Comparison of ENCODE assay signal across 27 mouse cellular contexts in genomic region chr11:29684272-29684671, GRCm38 (mm10).
"Had no signal": no experiment of that assay in that cellular context is flagged by ENCODE, and none has a peak within 500 bp of the region (broad histone marks: within the 10 kb centered on the region; RNA-seq: fewer than 3 reads in every experiment).

No protein-coding gene starts in this region.

- H3K9ac ChIP-seq: heart, embryonic 13.5 days; heart, embryonic 15.5 days; hindbrain, embryonic 12.5 days; hindbrain, embryonic 14.5 days; intestine, embryonic 15.5 days; kidney, embryonic 15.5 days; limb, embryonic 13.5 days; limb, embryonic 15.5 days; liver, embryonic 12.5 days had no signal

- H3K27me3 ChIP-seq: heart, embryonic 13.5 days; heart, embryonic 15.5 days; hindbrain, embryonic 12.5 days; intestine, embryonic 15.5 days; kidney, embryonic 15.5 days; limb, embryonic 13.5 days; limb, embryonic 15.5 days; liver, embryonic 12.5 days had no signal

- H3K4me2 ChIP-seq: heart, embryonic 11.5 days; heart, embryonic 13.5 days; heart, embryonic 15.5 days; hindbrain, embryonic 12.5 days; hindbrain, embryonic 14.5 days; intestine, embryonic 15.5 days; kidney, embryonic 15.5 days; limb, embryonic 13.5 days; limb, embryonic 15.5 days; liver, embryonic 12.5 days had no signal

- H3K27ac ChIP-seq: heart, adult 2 months; heart, embryonic 13.5 days; heart, embryonic 15.5 days; hindbrain, embryonic 12.5 days; hindbrain, embryonic 14.5 days; intestine, embryonic 15.5 days; kidney, embryonic 15.5 days; kidney, postnatal 0 days; limb, embryonic 13.5 days; limb, embryonic 15.5 days; liver, embryonic 12.5 days had no signal

- DNase-seq: gastrocnemius, postnatal 14 days; gastrocnemius, postnatal 36 days; heart, adult 11 months; heart, adult 2 months; heart, postnatal 14 days; heart, postnatal 36 days; kidney, adult 18-20 months; kidney, adult 9 months; kidney, postnatal 14 days; kidney, postnatal 36 days; layer of hippocampus, adult 9-11 months; layer of hippocampus, postnatal 36 days; left cerebral cortex, postnatal 4 days had no signal

- H3K36me3 ChIP-seq: heart, embryonic 13.5 days; heart, embryonic 15.5 days; hindbrain, embryonic 12.5 days; intestine, embryonic 15.5 days; kidney, embryonic 15.5 days; limb, embryonic 13.5 days; limb, embryonic 15.5 days; liver, embryonic 12.5 days had no signal

- H3K9me3 ChIP-seq: heart, embryonic 13.5 days; heart, embryonic 15.5 days; hindbrain, embryonic 12.5 days; intestine, embryonic 15.5 days; kidney, embryonic 15.5 days; limb, embryonic 13.5 days; limb, embryonic 15.5 days; liver, embryonic 12.5 days had no signal

- H3K4me3 ChIP-seq: heart, adult 2 months; heart, embryonic 13.5 days; heart, embryonic 15.5 days; hindbrain, embryonic 12.5 days; intestine, embryonic 15.5 days; kidney, embryonic 15.5 days; limb, embryonic 13.5 days; limb, embryonic 15.5 days; liver, embryonic 12.5 days had no signal

- ATAC-seq: hindbrain, embryonic 16.5 days; inflammation-experienced regulatory T-cells, adult 6 months; intestine, embryonic 15.5 days; intestine, postnatal 0 days; liver, embryonic 12.5 days had no signal

- H3K4me1 ChIP-seq: hindbrain, embryonic 12.5 days; intestine, embryonic 15.5 days; kidney, embryonic 15.5 days; limb, embryonic 13.5 days; limb, embryonic 15.5 days; liver, embryonic 12.5 days had no signal
